Mouse (Mus musculus) ovary, adult 18-20 months (tissue): ENCODE measurements at regions not wholly inside any gene's neighbourhood (a gene's known extent, or its start where the extent isn't known, plus 50 kb on each side); places are given as distances from the start of the nearest gene placed in this dataset.

Experiments used
- DNase-seq: peaks from one replicate; pipeline ENCODE4 v3.0.0; 2022; ENCODE audit warnings: low spot score, mixed read lengths

DNA sequence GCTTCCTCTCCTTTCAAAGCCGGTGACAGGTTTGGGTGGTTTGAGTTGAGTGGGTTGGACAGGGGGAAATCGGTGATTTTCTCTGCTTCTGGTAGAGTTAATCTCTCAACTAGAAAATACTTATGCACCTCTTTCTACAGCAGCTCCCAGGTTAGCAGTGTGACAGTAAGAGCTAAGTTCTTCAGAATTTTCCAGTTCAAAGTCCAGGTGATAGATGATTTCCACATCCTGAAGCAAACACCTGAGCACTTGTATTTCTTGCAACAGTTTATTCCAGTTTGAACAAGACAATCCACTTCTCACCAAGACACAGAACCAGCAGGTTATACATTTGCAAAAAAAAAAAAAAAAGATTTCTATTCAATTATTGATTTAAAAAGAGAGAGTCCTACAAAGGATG lies 104.0 kb upstream of the Nr2f2 start:
- DNase-seq = no peak

DNA sequence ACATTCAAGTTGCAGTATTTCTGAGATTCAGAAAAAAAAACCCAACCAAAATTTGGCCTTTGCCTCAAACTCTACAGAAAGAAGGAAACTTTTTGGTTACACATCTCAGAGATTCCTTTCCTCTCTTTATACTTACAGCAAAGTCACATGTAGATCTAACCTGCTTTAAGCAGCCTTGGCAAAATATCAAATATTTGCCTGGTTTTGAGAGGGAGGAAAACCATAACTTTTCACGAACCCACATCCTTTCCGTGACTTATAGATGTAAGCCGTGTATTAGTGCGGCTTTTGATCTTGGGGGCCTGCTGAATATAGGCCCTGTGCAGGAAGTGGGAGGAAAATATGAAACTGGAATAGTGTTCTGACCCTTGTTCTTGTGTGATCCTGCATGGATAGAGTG lies 95.6 kb upstream of the Nr2f2 start:
- no peak for DNase-seq

DNA sequence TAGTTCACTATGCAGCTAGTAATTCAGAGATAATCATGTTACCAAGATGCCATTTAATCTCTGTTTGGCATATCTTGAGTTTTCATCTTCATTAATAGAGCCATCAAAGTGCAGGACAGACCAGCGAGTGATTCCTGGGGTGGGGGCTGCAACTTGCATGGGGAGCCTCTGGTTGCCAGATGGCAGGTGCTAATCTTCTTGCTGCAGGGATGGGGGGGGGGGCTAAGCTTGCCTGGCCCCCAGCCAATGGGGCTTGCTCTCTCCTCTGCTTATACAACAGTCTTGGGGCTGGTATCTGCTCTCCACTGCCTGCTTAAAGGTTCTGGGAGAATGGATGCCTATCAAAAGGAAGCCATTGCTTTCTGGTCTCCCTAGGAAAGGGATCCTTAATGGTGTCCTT lies 88.0 kb upstream of the Nr2f2 start:
- no peak for DNase-seq

DNA sequence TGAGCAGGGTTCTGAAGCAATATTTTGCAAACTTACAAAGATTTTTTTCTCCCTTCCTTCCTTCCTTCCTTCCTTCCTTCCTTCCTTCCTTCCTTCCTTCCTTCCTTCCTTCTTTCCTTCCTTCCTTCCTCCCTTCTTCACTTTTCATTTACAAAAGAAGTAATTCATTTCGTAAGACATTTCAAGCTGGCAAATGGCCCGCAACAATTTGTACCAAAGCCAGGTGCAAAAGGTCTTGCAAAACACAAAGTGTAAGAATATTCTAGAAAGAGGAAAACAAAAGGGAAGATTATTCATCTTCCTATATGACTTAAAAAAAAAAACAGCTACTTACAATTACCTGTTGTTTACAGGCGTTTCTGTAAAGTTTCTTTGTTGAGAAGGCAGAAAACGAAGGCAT lies 86.3 kb upstream of the Nr2f2 start:
- no peak for DNase-seq

DNA sequence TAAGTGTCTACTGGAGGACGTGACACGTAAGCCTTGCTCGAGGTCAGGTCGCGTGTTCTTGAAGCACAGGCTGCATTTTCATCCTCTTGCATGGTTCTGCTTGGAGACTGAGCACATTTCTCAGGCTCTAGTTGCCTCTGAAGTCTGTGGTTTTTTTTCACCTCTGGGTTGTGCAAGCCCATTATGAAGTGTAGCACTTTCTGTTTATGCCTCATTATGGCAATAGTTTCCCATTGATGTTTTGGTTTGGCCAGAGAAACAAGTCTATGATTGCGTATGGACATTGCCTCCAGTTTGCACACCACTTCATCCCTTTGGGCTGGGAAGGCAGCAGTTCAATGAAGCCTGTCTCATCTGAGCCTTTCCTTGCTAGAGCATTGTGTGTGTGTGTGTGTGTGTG lies 72.4 kb upstream of the Nr2f2 start:
- no peak for DNase-seq

DNA sequence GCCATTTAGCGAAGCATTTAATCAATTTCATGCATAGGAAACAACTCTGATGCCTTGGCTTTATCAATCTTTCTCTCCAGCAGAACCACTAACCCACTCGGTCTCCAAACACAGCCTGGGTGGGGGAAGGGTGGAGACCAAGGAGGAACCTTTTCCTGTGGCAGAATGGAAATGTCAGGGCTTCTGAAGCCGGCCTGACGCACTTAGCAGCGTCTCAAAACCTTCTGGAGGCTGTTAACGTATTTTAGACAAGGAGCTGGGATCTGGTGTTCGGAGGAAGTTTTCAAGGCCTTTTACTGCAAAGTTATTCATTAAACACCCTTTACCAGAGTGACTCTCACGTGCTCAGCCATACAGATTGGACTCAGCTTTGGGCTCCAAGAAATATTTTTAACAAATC lies 67.3 kb upstream of the Nr2f2 start:
- no peak for DNase-seq

DNA sequence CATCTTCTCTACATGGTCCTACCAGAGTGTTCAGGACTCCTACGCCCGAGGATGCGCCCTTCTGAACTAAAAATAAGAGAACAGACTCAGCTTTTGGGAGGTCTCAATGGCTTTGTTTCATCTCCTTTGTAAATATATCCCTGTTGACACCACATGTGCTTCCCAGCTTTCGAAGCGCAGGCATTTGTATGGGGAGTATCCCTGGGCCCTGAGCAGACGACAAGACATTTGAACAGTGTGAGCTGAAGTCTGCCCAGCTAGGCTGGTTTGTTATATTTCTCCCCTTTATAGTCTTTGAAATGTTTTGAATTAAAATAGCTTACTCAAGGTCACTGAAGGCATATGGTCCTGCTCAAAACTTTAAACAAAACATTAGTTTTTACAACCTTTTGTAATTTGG lies 66.8 kb upstream of the Nr2f2 start:
- DNase-seq = no peak

DNA sequence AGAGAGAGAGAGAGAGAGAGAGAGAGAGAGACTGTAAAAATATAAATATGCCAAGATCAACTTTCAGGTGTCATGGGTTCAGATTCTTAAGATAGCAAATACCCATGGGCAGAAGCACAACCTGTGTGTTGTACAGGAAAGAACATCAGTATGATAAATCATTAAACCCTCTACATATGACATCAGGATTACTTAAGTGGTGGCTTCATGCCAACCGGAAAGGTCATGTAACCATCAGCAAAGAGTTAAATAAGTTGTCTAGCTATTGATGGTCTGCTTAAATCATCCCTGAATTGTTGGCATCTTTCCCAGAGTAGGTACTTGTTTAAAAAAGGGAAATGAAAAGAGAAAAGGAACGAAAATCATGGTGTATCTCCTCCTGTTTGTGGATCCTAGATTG lies 65.2 kb upstream of the Nr2f2 start:
- DNase-seq = no peak

DNA sequence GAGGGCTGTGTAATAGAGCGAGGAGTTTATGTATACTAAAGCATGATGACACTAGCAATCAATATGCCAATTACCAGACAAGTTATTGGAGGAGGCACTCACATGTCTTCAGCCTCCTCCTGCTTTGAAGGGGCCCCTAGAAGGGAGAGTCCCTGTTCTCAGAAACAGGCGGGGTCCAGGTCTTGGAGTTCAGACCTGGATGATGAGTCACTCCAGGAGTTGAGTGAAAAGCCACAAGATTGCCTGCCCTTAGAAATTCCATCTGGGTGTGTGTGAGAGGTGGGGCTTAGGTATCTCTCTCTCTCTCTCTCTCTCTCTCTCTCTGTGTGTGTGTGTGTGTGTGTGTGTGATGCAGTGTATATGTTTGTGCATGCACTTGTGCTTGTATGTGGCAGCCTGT lies 62.8 kb upstream of the Nr2f2 start:
- no peak for DNase-seq

DNA sequence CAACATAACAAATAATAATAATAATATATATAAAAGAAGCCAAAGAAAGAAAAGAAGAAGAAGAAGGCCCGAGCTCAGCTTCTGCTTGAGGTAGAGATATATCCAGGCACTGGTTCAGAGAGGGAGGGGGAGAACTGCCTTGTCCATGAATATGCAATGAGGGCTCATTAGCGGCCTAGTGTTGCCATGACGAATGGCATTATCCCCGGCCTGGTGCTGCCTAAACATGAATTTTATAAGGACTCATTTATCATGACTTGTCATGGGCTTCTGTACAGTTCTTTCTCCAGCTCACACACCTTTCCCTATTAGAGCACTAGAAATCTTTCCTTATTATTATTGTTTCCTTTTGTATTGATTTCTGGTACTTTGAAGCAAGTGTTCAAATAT lies 57.7 kb upstream of the Nr2f2 start:
- DNase-seq = no peak

DNA sequence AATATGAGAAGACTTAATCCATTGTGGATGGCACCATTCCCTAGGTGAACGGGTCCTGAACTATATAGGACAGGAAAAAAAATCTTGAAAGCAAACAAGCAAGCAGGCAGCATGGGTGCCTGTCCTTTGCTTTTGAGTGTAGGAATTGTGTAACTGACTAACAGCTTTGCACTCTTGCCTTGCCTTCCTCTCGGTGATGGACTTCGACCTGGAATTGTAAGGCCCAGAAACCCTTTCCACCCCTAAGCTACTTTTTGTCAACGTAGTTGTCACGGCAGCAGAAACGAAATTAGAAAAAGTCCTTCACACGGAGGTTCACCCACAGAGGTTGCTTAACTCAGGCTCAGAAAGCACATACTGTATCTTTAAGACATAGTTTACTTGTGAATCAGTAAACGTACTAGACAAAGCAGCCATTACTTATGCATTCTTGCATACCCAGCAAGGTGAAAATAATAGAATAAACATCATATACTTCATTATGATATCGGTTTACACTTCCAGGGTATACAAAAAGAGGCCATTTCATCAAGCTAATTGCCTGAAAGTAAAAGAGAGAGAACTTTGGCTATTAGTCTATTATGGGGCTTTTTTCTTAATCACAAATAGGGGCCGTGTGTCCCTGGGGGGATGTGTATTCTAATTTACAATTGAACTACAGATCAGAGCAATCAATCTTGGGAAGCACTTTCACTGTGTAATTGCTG lies 57.1 kb upstream of the Nr2f2 start:
- DNase-seq = no peak

DNA sequence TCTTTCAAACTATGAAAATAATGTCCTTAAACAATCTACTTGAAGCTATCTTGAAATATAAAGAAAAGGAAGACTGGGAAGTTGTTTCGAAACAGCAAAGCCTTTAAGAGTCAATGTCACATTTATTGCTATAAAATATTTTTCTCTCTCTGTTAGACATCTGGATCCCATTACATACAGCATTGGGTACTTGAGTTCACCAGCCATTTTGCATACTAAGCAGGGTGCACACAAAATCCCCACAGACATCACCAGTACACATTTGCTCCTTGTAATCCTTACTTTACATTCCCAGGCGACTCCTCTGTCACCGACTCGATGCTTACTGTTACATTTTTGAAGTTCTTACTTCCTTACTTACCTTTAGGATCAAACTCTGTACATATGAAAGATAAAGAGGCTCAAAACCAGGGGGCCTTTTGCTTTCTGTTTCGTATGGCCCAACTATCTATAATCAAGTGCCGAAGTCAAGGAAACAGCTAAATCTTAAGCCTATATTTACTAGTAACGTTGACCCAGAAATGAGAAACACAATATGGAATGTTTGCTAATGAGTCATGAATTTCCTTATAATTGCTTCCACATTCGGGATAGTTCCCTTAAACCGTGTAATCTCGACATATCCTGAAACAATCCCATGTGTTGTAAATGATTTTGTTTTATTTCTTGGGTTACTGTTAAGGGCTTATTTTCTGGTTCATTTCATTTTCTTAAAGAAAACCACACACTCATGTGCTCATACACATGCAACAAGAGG lies 49.8 kb upstream of the Nr2f2 start:
- no peak for DNase-seq
